Mouse (Mus musculus) lung, adult 2 months (tissue): ENCODE measurements at regions not wholly inside any gene's neighbourhood (a gene's known extent, or its start where the extent isn't known, plus 50 kb on each side); places are given as distances from the start of the nearest gene placed in this dataset.

ENCODE experiments used
- DNase-seq: peaks from one replicate; pipeline ENCODE4 v3.0.0; 2022
- H3K4me1 ChIP-seq: fragments of 200-500 bp; 2 replicates; pipeline ENCODE4 v1.6.1; 2011; ENCODE audit warnings: low read length; ENCODE audit not compliant: control insufficient read depth, insufficient read depth
- H3K4me3 ChIP-seq: fragments of 200-500 bp; replicated peaks from 2 replicates; pipeline ENCODE3; 2011; ENCODE audit warnings: low read depth, mild to moderate bottlenecking, control low read depth, low read length; ENCODE audit errors: extremely low read depth
- CTCF ChIP-seq: fragments of 200-500 bp; IDR thresholded peaks from 2 replicates; pipeline ENCODE4 v1.5.1; 2011; ENCODE audit warnings: mild to moderate bottlenecking, low read length, control low read depth; ENCODE audit not compliant: insufficient read depth
- POLR2A ChIP-seq: fragments of 200-500 bp; IDR thresholded peaks from 2 replicates; pipeline ENCODE4 v1.6.1; 2011; ENCODE audit warnings: low read depth, mild to moderate bottlenecking, control low read depth, low read length, borderline replicate concordance; ENCODE audit errors: extremely low read depth
- WGBS: fragments of 180-500 bp; shearing (Covaris S2); methylation state at CpG from one replicate; pipeline ENCODE4 v1.1.7; 2018; 5-methylcytosine and 5-hydroxymethylcytosine counted together

DNA sequence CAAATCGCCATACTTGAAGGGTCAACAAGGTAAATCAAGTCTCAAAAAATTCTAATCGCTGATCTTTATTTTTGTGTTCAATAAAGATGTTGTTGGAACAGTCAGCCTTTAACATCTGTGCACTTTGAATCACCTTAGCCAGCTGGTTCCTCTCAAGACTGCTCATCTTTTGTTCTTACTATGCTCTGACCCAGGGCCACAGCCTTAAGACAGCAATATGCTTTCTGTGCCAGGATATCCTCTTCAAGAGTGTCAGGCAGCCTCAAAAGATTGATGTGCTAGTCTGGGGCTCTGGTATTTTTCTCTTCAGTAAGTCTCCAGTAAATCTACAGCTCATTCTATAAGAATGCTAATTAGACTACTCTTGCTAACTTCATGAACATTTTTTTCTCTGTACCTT, 199.9 kb downstream of the Dph6 start:
- DNase-seq = no peak
- Histone ChIP-seq H3K4me3 (no peak overlapping the region), H3K4me1 (no peaks in the 10 kb centered on the region)
- TF ChIP-seq POLR2A = no peak
- TF ChIP-seq CTCF = no peak
- WGBS = 61% methylated on average over 2 of the region's 2 CpGs

GRCm38 (mm10) chr2:114450185-114450584, 204.6 kb downstream of the Dph6 start:
- no peak for DNase-seq
- TF ChIP-seq POLR2A (no peak), CTCF (no peak)
- H3K4me1 ChIP-seq = no peaks in the 10 kb centered on the region
- no peak overlapping the region for H3K4me3 ChIP-seq
- 63% methylated on average over 1 of the region's 1 CpGs for WGBS

DNA sequence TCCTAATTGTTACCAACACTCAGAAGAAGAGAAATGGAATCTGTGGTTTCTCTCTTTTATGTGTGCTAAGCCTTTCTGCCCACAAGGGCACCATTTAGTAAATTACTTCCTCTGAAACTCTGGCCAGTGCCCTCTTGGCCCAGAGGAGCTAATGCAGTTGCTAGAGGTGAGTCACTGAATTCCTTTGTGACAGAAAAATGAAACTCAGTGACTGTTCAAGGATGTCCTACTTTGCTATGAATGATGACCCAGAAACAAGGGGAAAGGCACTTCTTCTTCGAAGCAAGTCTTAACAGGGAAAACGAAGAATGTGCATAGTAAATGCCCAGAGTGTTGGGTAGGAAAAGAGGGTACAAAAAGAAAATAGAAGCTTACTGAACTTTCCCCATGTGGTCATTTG, 211.0 kb downstream of the Dph6 start:
- TF ChIP-seq POLR2A = no peak
- no peak for TF ChIP-seq CTCF
- Histone ChIP-seq H3K4me1 (no peaks in the 10 kb centered on the region), H3K4me3 (no peak overlapping the region)
- no peak for DNase-seq
- 59% methylated on average over 2 of the region's 2 CpGs for WGBS

DNA sequence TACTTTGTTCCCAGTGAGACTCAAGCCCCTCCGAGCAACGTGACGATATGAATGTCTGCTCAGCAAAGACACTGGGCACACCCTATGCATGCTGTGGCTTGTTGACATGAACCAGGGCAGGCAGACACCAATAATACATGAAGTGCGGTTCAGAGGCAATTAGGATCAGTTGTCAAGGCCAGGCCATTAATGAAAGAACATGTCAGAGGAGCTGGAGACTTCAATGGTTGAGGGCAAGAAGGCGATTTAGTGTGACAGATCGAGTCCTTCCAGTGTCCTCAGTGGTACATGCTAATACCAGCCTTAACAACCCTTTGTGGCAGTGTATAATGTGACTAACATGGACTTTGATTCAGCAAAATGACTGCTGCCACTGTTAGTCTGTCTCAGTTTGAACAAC, 213.8 kb downstream of the Dph6 start:
- no peak for TF ChIP-seq CTCF
- TF ChIP-seq POLR2A = no peak
- Histone ChIP-seq H3K4me3 (no peak overlapping the region), H3K4me1 (no peaks in the 10 kb centered on the region)
- DNase-seq = no peak
- WGBS = 72% methylated on average over 6 of the region's 6 CpGs

DNA sequence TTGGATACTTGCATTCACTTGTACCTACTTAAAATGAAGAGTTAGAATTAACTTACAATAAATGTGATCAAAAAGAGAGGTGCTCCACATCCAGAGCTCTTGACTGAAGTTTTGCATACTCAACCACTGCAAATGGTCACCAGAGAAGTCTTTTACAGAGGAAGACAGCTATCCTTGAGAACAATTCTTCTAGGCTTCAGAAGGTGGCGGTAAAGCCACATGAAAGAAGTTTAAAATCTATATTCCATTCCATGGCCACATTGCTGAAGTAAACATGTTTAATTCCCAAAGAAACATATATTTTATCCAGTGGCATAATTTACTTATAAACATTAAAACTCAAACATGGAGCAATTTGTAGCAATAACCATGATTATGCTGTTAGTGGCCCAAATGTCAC, 215.1 kb downstream of the Dph6 start:
- no peaks in the 10 kb centered on the region for H3K4me1 ChIP-seq
- DNase-seq = no peak
- no peak overlapping the region for H3K4me3 ChIP-seq
- no peak for TF ChIP-seq CTCF
- TF ChIP-seq POLR2A = no peak
- WGBS = 68% methylated on average over 1 of the region's 1 CpGs

GRCm38 (mm10) chr2:114438048-114438447, 216.7 kb downstream of the Dph6 start:
- Histone ChIP-seq H3K4me1 (no peaks in the 10 kb centered on the region), H3K4me3 (no peak overlapping the region)
- no peak for DNase-seq
- no peak for TF ChIP-seq POLR2A
- TF ChIP-seq CTCF = no peak
- 41% methylated on average over 3 of the region's 3 CpGs for WGBS

- no peak for TF ChIP-seq CTCF
- no peak for TF ChIP-seq POLR2A
- no peak overlapping the region for H3K4me3 ChIP-seq
- whole genome bisulfite sequencing = 64% methylated on average over 10 of the region's 10 CpGs
- no peaks in the 10 kb centered on the region for H3K4me1 ChIP-seq
- DNase-seq = peak; percentile 4
Observed at GRCm38 (mm10) chr2:114427426-114428157, 226.3 kb upstream of the Zfp770 start.

DNA sequence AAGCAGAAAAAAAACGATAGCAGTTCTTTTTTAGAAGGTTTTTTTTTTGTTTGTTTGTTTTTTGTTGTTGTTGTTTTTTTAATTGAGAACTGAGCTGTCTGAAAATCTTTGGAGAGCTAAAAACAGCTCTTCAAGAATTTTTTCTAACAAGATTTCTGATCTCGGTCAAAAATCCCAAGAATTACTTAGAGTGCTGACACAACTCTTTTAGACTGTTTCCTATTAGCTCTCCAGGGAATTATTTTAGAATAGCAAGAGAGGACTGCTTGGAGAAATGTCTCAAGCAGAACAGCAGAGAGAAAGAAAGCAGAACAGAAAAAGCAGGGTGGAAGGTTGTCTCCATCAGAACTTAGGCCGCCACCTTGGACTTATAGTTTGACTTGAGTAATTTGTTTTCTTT, 218.1 kb upstream of the Zfp770 start:
- no peak for TF ChIP-seq POLR2A
- no peak for TF ChIP-seq CTCF
- DNase-seq = no peak
- H3K4me3 ChIP-seq = no peak overlapping the region
- no peaks in the 10 kb centered on the region for H3K4me1 ChIP-seq
- 51% methylated on average over 3 of the region's 3 CpGs for WGBS

DNA sequence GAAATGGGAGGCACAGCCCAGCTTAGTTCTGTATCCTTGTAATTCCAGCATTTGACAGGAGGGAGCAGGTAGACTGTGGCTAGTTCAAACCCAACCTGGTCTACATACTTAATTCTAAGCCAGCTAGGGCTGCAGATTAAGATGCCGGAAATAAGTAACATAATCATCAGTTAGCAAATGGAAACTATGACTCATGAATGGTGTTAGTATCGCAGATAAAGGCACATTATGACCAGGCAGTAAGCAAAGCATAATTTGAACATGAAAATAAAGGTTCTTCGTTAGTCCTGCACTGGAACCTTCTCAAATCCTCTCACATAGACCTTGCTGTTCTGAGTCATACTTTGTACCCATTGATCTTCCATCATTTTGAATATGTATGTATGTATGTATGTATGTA, 211.7 kb upstream of the Zfp770 start:
- no peak overlapping the region for H3K4me3 ChIP-seq
- WGBS = 84% methylated on average over 3 of the region's 3 CpGs
- no peaks in the 10 kb centered on the region for H3K4me1 ChIP-seq
- no peak for DNase-seq
- TF ChIP-seq CTCF = no peak
- no peak for TF ChIP-seq POLR2A

DNA sequence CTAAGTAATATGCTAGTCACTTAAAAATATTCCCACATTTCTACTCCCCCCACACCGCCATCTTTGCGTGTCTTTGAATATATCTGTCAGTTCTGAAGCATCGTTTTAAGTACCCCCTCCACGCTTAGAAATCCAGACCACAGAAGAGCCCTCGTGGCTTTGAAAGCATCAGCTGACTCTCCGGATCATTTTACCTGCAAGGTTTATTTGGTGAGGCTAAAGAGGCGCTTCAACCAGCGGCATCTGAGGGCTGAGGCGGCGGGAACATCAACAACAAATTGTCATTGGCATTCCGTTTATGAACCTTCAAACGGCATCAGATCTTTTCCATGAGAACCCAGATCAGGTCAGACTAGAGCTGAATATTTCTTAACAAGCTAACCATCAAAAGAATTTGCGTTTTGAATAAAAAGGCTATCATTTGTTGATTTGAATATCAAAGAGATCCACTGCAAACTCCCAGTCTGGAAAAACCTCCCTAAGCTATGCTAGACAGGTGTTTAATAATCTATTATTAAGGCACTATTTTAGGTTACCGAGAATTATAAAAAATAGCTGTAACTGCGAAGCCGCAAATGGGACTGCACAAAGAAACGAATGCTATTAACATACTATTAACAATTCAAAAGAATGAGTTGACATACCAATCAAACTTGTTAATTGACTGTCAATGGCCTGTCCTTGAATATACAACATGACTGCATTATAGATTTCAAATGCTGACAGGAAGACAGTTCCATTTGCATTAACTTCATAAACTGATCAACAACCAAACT, 210.9 kb upstream of the Zfp770 start:
- DNase-seq = no peak
- Histone ChIP-seq H3K4me3 (no peak overlapping the region), H3K4me1 (no peaks in the 10 kb centered on the region)
- no peak for TF ChIP-seq POLR2A
- TF ChIP-seq CTCF = no peak
- WGBS = 59% methylated on average over 17 of the region's 17 CpGs

GRCm38 (mm10) chr2:114410717-114411116, 209.4 kb upstream of the Zfp770 start:
- no peaks in the 10 kb centered on the region for H3K4me1 ChIP-seq
- TF ChIP-seq POLR2A (no peak), CTCF (no peak)
- no peak overlapping the region for H3K4me3 ChIP-seq
- DNase-seq = no peak
- 88% methylated on average over 3 of the region's 3 CpGs for WGBS
